Mouse (Mus musculus): ENCODE measurements around the gene Tnfrsf1b. TPM values are rescaled to one million over a fixed set of nuclear protein-coding genes. Genes with fewer than 3 reads are reported as not detected.
"Not testable (repeated sequence)": the region's sequence is repeated elsewhere in the genome, so short reads cannot be mapped to it uniquely, and the experiment has no call there.

Gene Tnfrsf1b
- polyA plus RNA-seq, 1 experiment from 2014 or later = 4.5 TPM

DNA sequence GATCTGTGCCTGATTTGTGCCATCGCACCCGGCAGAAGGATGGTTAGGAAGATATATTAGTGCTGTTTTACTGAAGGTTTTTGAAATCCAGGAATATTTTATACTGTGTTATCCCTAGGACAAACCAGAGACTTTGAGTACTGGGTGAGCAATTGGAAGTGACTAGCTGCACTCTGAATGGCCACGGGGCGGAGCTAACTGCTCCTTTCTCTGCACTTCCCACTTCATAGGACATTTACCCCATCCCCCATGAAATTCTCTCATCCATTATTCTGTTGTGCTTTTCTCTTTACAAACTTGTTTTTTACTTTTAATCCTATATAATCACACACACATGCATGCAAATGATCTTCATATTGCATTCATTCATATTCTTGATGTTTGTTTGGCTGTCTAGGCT is 50.1 kb downstream of the Tnfrsf1b start:
- Histone ChIP-seq H3K36me3 (no peaks in the 10 kb centered on the region), H3K9ac (no peak overlapping the region), H3K4me3 (no peak overlapping the region), H3K27ac (no peak overlapping the region), H3K27me3 (no peaks in the 10 kb centered on the region), H3K4me2 (no peak overlapping the region), H3K9me3 (no peaks in the 10 kb centered on the region), H3K4me1 (peaks cover 27% of the 10 kb centered on the region)
- WGBS = 80% methylated on average over 4 of the region's 4 CpGs
- ATAC-seq (ENCODE audit: insufficient number of reproducible peaks, low FRiP score, low TSS enrichment, low read depth) = no peak

DNA sequence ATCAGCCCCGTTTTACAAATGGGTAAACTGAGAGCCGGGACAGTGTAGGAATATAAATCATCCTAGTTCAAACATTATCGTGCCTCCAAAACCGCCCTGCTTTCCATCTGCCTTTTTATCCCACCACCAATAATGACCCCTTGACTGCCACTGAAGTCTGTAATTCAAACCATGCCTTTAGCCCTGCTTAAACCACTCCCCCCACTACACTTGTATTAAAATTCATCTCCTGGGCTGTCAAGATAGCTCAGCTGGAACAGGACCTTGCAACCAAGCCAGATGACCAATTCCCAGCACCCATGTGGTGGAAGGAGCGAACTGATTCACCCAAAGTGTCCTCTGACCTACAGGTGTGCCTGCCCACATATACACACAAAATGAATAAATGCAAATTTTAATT is 51.5 kb downstream of the Tnfrsf1b start:
- Histone ChIP-seq H3K9ac (no peak overlapping the region), H3K9me3 (no peaks in the 10 kb centered on the region), H3K36me3 (peaks cover 2% of the 10 kb centered on the region; the same call in 1 of the 2 replicates), H3K27ac (no peak overlapping the region), H3K27me3 (no peaks in the 10 kb centered on the region), H3K4me1 (peaks cover 25% of the 10 kb centered on the region), H3K4me2 (peak overlapping the region; percentile 33), H3K4me3 (peak overlapping the region; percentile 98)
- WGBS = 18% methylated on average over 5 of the region's 5 CpGs
- no peak for ATAC-seq (ENCODE audit: insufficient number of reproducible peaks, low FRiP score, low TSS enrichment, low read depth)

- H3K4me1 ChIP-seq = peaks cover 22% of the 10 kb centered on the region
- no peaks in the 10 kb centered on the region for H3K9me3 ChIP-seq
- peak within 1 kb of the TSS; percentile 74 for H3K4me2 ChIP-seq
- peak within 1 kb of the TSS; percentile 86 for H3K27ac ChIP-seq
- WGBS = under 1% methylated on average over 52 of the region's 53 CpGs
- peak within 1 kb of the TSS; percentile 98 for H3K4me3 ChIP-seq
- peak within 1 kb of the TSS; percentile 71 for H3K9ac ChIP-seq
- ATAC-seq (ENCODE audit: insufficient number of reproducible peaks, low FRiP score, low TSS enrichment, low read depth) = peak; percentile 87
- H3K27me3 ChIP-seq = no peaks in the 10 kb centered on the region
- peaks cover 8% of the 10 kb centered on the region for H3K36me3 ChIP-seq
Measured at GRCm38 (mm10) chr4:145194559-145195162, 52.0 kb downstream of the Tnfrsf1b start, which contains the start of gene Vps13d. Gene Vps13d (minus strand): TSS chr4:145195005.

- peak overlapping the region; percentile 86 for H3K27ac ChIP-seq
- H3K4me2 ChIP-seq = peak overlapping the region; percentile 74
- peak overlapping the region; percentile 98 for H3K4me3 ChIP-seq
- under 1% methylated on average over 10 of the region's 10 CpGs for WGBS
- no peaks in the 10 kb centered on the region for H3K27me3 ChIP-seq
- peaks cover 13% of the 10 kb centered on the region for H3K36me3 ChIP-seq
- H3K9ac ChIP-seq = peak overlapping the region; percentile 71
- H3K9me3 ChIP-seq = no peaks in the 10 kb centered on the region
- H3K4me1 ChIP-seq = peaks cover 22% of the 10 kb centered on the region
- peak; percentile 52 for ATAC-seq (ENCODE audit: insufficient number of reproducible peaks, low FRiP score, low TSS enrichment, low read depth)
Measured at GRCm38 (mm10) chr4:145193991-145194511, 52.6 kb downstream of the Tnfrsf1b start.

DNA sequence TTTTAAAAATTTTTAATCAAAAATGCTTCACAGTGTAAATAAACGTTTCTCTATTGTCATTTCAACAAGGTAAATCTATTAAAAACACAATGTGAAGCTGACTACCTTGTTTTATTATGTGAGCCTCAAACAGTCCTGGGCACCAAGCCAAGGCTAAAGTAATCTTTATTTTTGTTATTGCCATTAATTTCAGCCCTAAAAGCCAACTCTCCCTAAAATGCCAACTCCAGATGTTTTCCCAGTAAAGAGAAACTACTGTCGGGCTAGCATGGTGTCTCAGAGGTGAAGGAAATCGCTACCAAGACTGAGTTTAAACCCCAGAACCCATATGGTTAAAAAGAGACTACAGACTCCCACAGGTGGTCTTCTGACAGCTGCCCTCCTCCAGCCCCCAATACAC is 53.3 kb downstream of the Tnfrsf1b start:
- H3K27ac ChIP-seq = peak overlapping the region; percentile 86
- WGBS = 13% methylated on average over 3 of the region's 3 CpGs
- no peak overlapping the region; the same call in 1 of the 2 replicates for H3K9ac ChIP-seq
- peak overlapping the region; percentile 74 for H3K4me2 ChIP-seq
- H3K4me3 ChIP-seq = peak overlapping the region; percentile 98
- no peaks in the 10 kb centered on the region for H3K27me3 ChIP-seq
- peaks cover 18% of the 10 kb centered on the region for H3K36me3 ChIP-seq
- H3K4me1 ChIP-seq = peaks cover 22% of the 10 kb centered on the region
- ATAC-seq (ENCODE audit: insufficient number of reproducible peaks, low FRiP score, low TSS enrichment, low read depth) = no peak
- no peaks in the 10 kb centered on the region for H3K9me3 ChIP-seq

DNA sequence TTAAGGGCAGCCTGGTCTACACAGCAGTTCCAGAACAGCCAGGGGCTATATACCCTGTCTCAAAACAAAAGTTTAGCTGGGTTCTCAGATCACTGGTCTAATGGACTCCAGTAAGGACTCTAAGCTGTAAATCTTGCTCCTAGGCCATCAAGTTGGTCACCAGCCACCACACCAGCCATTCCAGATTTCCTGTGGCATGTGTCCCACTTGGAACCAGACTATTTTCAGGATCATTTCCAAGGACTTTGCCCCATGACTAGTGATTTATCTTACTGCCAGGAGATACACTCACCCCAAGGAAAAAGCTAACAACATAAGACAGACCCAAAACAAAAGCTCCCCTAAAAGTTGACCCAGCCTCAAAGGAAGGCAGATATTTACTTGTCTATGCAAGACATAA is 54.0 kb downstream of the Tnfrsf1b start:
- no peak overlapping the region for H3K4me3 ChIP-seq
- H3K27me3 ChIP-seq = no peaks in the 10 kb centered on the region
- H3K27ac ChIP-seq = no peak overlapping the region
- no peak for ATAC-seq (ENCODE audit: insufficient number of reproducible peaks, low FRiP score, low TSS enrichment, low read depth)
- H3K9ac ChIP-seq = no peak overlapping the region
- H3K36me3 ChIP-seq = peaks cover 23% of the 10 kb centered on the region
- H3K4me2 ChIP-seq = no peak overlapping the region
- H3K9me3 ChIP-seq = no peaks in the 10 kb centered on the region
- H3K4me1 ChIP-seq = peaks cover 22% of the 10 kb centered on the region

- Histone ChIP-seq H3K4me2 (no peak overlapping the region), H3K27ac (no peak overlapping the region), H3K4me3 (no peak overlapping the region), H3K4me1 (peaks cover 13% of the 10 kb centered on the region), H3K9me3 (no peaks in the 10 kb centered on the region), H3K9ac (no peak overlapping the region), H3K27me3 (no peaks in the 10 kb centered on the region), H3K36me3 (peaks cover 58% of the 10 kb centered on the region)
- ATAC-seq (ENCODE audit: insufficient number of reproducible peaks, low FRiP score, low TSS enrichment, low read depth) = no peak
Measured at GRCm38 (mm10) chr4:145188561-145188960, 58.1 kb downstream of the Tnfrsf1b start.

DNA sequence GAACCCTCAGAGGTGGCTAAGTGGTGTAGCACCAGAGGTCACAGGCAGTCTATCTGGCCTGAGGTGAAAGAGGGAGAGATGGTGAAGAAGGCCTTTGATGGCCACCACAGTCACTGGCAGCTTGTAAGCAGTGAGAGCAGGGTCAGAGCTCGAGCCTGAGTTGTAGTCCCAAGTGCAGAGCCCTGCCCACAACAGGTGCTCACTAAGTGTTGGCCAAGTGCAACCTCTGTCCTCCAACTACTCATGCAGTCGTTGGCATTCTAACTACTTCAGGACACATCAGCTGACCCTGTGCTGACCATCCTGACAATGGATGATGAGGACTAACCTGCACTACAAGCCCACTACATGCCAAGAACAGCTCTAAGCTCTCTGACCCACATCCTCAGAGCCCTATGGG is 59.1 kb downstream of the Tnfrsf1b start:
- Histone ChIP-seq H3K9ac (no peak overlapping the region), H3K4me3 (no peak overlapping the region), H3K4me2 (no peak overlapping the region), H3K36me3 (peaks cover 66% of the 10 kb centered on the region), H3K9me3 (no peaks in the 10 kb centered on the region), H3K27me3 (no peaks in the 10 kb centered on the region), H3K27ac (no peak overlapping the region), H3K4me1 (peaks cover 4% of the 10 kb centered on the region)
- no peak for ATAC-seq (ENCODE audit: insufficient number of reproducible peaks, low FRiP score, low TSS enrichment, low read depth)
- WGBS = 76% methylated on average over 2 of the region's 2 CpGs

GRCm38 (mm10) chr4:145178918-145179549 is 67.6 kb downstream of the Tnfrsf1b start:
- 95% methylated on average over 5 of the region's 5 CpGs for WGBS

DNA sequence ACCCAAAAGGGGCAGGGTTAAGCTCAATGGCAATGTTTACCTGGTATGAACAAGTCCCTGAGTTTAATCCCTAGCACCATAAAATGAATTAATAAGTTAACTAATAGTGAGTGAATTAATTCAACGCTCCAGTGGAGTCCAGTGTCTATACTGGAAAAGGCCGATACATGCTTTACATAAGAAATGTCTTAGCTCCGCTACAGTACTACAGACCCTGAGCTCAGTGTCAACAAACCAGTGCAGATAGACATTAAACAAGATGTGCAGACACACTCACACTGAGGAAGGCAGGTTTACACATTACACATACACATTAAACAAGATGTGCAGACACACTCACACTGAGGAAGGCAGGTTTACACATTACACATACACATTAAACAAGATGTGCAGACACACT is 81.1 kb downstream of the Tnfrsf1b start:
- 95% methylated on average over 3 of the region's 3 CpGs for WGBS
- H3K9me3 ChIP-seq; H3K27ac ChIP-seq; H3K4me3 ChIP-seq; H3K4me2 ChIP-seq; H3K27me3 ChIP-seq; H3K4me1 ChIP-seq; H3K9ac ChIP-seq; ATAC-seq (ENCODE audit: insufficient number of reproducible peaks, low FRiP score, low TSS enrichment, low read depth): not testable (repeated sequence)
- H3K36me3 ChIP-seq = peaks cover 89% of the 10 kb centered on the region

More at GRCm38 (mm10) chr4:145178918-145179549, 67.6 kb downstream of the Tnfrsf1b start:
- Histone ChIP-seq H3K27ac (no peak overlapping the region), H3K9me3 (no peaks in the 10 kb centered on the region), H3K4me1 (no peaks in the 10 kb centered on the region), H3K27me3 (no peaks in the 10 kb centered on the region), H3K4me2 (no peak overlapping the region), H3K9ac (no peak overlapping the region), H3K4me3 (no peak overlapping the region), H3K36me3 (peaks cover 64% of the 10 kb centered on the region)
- no peak for ATAC-seq (ENCODE audit: insufficient number of reproducible peaks, low FRiP score, low TSS enrichment, low read depth)

DNA sequence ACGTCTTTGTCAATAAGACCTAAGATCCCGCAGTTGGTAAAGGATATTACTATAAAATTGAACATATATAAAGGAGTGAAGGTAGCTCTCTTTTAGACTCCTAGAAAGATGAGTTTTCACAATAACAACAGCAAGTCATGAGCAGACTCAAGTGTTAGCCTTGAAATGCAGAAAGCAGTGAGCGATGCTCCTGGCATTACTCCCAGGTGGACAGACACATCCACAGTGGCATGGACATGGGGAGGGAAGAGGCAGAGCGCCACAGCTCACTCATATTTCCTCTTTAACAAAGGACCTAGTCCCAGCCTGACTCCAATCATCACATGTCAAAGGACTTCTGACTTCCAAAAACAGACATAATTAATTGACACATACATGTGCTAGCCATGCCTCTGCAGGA is 82.6 kb downstream of the Tnfrsf1b start:
- 95% methylated on average over 4 of the region's 4 CpGs for WGBS
- Histone ChIP-seq H3K27me3 (no peaks in the 10 kb centered on the region), H3K9ac (no peak overlapping the region), H3K4me3 (no peak overlapping the region), H3K36me3 (peaks cover 87% of the 10 kb centered on the region), H3K27ac (no peak overlapping the region), H3K9me3 (no peaks in the 10 kb centered on the region), H3K4me1 (no peaks in the 10 kb centered on the region), H3K4me2 (no peak overlapping the region)
- no peak for ATAC-seq (ENCODE audit: insufficient number of reproducible peaks, low FRiP score, low TSS enrichment, low read depth)
